Mouse (Mus musculus): ENCODE data around the gene Lctl.
"Not testable (repeated sequence)": the region's sequence is repeated elsewhere in the genome, so short reads cannot be mapped to it uniquely, and the experiment has no call there.

Lctl gene

DNA sequence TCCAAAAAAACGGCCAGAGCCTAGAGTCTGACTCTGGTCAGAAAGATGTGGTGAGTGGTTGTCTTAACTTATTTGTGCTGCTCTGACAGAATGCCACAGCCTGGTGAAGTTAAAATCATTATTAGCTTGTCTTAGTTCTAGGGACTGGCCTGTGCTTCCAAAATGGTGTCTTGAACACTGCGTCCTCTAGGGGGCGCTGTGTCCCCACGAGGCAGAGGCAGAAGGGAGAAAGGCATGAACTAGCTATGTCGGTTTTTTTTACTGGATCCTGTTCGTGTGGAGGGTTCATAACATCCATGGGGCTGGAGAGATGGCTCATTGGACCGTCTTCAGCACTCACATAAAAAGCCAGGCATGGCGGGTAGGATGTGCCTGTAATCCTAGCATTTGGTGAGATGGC is 3.0 kb downstream of the Lctl start:
- DNase-seq (ENCODE audit: low spot score in 2 of 2), result peak in 1 of 2 experiments; percentile 22

DNA sequence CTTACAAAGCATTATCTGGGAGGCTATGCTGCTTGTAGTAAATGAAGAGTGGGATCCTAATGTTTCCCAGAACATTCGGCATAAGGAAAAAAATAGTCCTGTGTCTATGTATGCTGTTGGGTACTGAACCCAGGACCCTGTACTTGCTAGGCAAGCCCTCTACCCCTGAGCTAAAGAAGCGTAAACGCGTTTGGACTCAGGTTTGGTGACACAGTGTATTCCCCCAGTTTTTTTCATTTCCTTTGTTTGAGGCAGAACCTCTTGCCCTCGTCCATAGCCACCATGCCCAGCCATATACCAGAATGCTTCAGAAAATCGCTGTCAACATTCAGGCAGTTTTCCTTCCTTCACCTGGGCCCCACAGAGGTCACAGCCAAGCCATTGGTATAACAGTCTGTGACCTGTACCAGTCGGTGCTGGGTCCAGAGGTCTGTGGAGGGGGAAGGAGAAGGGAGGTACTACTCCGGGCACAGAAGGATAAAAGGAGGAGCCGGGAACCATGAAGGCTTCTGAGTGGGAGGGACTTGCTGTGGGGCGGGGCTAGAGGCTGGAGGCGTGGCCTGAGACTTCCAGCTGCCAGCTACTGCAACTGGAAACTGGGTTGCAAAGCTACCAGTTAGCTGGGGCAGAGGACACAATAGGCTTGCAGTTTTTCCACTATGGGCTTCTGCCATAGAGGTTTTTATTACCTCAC is 3.8 kb downstream of the Lctl start:
- DNase-seq (ENCODE audit: low spot score in 2 of 2), result no peak

DNA sequence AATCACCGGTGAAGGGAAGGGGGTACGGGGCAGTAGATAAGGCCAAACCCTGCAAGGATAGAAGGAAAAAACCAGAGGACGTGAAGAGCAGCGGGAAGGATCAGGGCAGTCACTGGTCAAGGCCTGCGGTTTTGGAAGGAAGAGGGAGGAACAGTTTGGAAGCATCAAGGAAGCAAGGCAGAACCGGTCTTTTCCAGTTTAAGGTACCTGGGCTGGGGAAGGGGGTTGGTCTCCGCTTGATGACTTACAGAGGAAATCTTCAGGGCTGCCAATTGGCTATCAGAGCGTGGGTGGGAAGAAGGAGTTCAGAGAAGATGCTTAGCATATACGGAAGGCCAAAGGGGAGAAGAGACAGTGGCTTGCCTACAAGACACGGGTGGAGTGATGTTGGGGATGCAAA is 5.7 kb downstream of the Lctl start:
- no peak for DNase-seq (ENCODE audit: low spot score in 2 of 2)

DNA sequence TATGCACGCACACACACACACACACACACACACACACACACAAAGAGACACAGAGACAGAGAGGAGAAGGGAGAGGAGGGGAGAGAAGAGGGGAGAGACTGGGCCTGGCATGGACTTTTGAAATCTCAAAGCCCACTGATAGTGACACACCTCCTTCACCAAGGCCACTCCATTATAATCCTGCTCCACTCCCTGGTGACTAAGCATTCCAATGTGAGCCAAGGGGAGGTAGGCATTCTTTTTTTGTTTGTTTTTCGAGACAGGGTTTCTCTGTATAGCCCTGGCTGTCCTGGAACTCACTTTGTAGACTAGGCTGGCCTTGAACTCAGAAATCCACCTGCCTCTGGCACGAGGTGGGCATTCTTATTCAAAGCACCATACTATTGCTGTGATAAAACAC is 7.9 kb downstream of the Lctl start:
- not testable (repeated sequence) for DNase-seq (ENCODE audit: low spot score in 2 of 2)

DNA sequence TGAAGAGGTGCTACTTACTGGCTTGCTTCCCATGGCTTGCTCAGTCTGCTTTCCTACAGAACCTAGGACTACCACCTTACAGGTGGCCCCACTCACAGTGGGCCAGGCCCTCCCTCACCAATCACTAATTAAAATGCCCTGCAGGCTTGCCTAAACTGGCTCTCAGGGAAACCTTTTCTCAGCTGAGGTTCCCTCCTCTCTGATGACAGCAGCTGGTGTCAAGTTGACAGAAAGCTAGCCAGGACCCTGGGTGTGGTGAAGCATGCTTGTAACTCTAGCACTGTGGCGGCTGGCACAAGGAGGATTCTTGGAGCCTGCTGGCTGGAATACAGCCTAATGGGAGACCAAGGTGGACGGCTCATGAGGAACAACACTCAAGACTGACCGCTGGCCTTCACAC is 8.4 kb downstream of the Lctl start:
- no peak for DNase-seq (ENCODE audit: low spot score in 2 of 2)

DNA sequence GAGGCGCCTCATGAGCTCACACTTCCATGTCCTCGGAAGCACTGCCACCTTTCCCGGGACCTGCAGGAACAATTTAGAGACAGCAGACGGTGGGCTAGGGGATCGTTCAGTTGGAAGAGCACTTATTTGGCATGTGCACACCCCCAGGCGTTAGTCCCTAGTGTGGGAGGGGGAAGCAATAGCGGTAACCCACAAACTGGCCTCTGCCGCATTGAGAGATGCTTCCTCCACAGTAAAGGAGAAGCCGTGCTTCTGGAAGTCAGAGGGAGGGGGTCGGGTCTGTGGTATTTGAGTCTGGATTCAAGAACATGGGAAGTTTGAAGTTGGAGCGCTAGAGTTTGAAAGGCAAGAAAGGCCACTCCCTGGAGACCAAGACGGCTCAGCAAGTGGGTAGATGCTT is 9.2 kb downstream of the Lctl start:
- DNase-seq (ENCODE audit: low spot score in 2 of 2), result no peak

DNA sequence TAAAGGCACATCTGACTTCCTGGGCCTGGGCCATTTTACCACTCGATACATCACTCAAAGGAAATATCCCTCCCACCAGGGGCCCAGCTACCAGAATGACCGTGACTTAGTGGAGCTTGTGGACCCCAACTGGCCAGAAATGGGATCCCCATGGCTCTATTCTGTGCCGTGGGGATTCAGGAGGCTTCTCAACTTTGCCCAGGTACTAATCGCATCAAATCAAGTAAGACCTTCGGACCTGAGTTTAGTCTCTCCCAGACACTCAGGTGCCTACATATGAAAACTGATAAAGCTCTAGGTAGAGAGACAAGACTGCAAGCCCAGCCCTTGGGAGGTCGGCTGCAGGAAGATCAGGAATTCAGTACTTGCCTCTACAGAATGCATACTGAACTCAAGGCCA is 14.7 kb downstream of the Lctl start:
- DNase-seq (ENCODE audit: low spot score in 2 of 2), result no peak

DNA sequence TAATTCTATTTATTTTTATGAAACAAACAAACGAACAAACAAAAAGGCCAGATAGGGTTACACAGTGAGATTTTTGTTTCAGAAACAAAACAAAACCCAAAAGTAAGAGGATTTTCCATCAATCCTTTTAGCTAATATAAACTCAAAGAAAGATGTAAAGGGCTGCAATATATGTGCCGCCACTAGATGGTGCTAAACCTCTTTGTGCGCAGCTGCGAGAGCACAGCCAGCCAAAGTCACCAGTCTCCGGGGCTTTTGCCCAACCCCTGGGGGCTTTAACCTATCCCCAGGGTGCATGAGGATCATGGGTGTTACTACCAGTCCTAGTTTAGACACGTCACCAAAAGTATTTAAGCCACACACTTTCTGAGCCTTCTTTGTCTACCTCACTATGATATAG is 21.9 kb downstream of the Lctl start:
- peak in 1 of 2 experiments; percentile 63 for DNase-seq (ENCODE audit: low spot score in 2 of 2)

DNA sequence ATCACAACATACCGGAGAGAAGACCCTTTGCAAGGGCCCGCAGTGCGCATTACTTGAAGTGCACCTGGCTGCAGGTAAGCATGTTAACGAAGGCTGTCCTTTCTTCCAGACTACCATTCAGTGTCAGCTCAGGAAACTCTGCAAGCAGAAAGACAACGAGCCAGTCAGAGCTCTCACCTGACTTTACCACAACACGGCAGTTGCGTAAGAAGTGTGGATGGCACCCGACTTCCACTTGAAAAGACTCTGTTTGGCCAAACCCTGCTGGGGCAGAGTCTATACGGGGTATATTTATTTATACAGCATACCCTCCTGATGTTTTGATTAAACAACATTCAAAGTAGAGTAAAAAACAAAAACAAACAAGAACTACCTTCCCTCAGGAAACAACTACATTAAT is 22.9 kb downstream of the Lctl start:
- DNase-seq (ENCODE audit: low spot score in 2 of 2), result no peak

DNA sequence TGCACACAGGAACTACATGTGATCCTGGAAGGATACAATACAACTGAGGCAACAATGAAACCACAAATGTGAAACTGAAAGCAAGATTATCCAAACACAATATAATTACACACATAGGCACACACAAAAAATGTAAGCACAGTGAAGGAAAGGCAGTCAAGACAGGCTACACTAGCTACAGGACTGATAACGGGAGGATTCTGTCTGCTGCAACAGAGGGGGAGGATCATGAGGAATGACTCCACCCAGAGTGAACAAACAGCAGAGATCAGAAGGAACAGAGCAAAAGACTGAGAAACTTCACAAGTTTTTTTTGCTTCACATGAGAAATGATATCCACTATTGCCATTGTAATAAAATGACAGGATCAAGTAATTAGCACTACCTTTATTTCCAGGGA is 39.7 kb downstream of the Lctl start:
- DNase-seq (ENCODE audit: low spot score in 2 of 2), result no peak

DNA sequence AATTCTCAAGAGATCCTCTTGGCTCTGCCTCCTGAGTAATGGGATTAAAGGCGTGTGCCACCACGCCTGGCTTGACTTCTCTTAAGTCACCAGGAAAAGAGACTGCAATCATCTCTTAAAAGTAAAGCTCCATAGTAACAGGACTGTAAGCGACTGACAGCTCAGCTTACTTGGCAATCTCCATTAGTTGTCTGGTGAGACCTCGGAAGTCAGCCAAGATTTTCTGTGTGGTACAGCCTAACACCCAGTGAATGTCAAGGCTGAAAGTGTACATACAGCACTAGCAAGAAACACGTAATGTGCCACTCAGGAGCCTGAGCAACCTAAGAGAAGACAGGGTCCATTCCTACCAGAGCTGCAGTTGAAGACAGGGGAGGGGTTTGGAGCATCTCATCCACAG is 43.5 kb downstream of the Lctl start:
- no peak for DNase-seq (ENCODE audit: low spot score in 2 of 2)

DNA sequence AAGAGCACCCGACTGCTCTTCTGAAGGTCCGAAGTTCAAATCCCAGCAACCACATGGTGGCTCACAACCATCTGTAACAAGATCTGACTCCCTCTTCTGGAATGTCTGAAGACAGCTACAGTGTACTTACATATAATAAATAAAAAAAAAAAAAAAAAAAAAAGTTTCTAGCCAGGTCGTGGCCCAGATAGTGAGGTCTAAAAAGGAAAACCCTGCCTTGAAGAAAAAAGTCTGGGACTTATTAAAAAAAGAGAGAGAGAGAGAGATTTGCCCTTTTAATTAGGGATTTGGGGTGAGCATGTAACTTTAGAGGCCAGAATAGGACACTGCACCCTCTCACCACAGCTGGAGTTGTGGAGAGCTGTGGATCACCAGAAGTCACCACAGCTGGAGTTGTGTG is 53.0 kb downstream of the Lctl start:
- DNase-seq (ENCODE audit: low spot score in 2 of 2), result not testable (repeated sequence)

DNA sequence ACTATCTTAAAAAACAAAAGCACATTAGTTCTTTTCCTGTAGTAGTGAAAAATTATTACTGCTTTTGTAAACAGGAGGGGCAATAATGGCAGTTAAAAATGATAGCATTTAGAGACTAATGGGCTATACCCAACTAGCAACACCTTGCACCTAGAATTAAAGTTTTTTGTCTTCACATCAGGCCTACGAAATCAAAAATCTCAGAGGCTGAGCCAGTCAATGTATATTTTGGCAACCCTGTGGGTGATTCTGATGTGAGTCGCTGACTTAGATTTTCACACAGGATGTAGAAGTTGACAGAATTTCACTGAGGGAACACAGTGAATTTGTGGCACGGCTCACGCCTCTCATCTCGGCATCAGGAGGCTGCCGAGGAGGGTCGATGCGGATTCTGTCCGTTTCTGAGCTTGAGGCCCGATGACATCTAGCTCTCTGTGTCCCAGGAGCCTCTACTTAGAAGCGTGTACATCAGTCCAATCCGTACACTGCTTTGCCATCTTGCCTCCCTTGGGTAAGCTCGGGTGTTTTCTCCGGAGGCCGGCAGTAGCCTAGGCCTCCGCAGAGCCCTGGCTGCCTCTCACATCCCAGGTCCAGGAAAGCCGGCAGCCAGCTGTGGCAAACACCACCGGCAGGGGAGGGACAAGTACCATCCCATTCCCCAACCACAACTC is 55.3 kb downstream of the Lctl start:
- DNase-seq (ENCODE audit: low spot score in 2 of 2), result no peak

DNA sequence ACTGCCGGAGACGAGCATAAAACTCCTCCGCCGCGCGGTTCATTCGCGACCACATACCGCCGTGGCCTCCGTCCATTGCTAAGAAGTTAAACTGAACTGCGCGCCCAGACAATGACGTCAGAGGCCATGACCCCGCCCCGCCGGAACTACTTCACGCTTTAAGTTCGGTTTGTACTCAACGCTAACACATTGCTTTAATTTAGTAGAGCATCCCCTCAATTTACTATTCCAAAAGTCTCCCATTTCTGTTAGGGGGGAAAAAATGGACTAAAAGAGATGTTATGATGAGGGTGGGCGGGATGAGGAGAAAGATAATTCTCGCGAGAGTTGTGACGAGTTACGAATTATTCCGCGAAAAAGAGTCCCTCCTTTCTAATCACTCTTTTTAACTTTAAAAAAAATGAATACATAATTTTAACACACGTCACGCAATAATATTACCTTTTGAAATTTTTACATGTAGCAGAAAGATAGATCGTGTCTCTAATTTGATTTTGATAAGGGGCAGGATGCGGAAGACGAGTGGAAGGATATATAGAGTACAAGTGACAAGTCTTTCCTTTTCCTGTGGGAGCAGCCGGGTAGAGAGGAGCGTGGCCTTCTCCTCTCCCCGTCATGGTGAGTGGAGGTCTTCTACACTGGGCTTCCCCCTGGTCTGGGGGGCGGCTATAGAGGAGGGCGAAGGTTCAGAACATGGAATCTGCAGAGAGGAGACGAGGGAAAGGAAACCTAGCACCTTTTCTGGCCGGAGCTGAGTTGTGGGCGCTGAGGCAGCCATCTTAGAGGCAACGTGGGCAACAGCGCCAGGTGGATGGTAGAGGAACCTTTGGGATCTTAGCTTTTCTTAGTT is 56.1 kb downstream of the Lctl start, which contains the start of the genes Zwilch and Rpl4:
TSS of gene Zwilch (minus strand) at position 289 of the 850 bp plus-strand sequence.
TSS of gene Rpl4 (plus strand) at position 560 of the 850 bp plus-strand sequence.
- peak; percentile 59 to 86 for DNase-seq (ENCODE audit: low spot score in 2 of 2)

DNA sequence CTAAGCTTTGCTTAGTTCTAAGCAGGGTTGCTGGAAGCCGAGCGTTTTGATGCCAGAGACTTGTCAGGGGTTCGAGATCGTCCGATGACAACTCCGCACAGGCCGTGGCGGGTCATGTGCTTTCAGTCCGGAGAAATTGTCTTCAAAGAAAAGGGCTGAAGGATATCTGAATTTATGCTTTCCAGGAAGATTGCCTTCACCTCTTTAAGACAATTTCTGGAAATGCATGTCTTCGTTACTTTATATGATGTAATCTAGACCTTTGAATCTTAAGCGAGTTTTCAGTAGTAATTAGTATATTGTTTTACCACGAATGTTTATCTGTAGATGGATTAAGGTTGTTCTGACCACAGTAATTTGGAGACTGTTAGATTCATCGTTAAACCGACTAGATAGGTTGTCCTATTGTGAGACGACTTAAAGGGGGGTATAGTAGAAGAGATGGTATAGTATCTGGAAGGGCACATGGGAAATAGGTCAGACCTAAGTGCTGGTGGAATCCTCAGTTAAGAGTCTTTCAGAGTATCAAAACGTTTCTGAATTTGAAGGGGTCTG is 56.8 kb downstream of the Lctl start:
- DNase-seq (ENCODE audit: low spot score in 2 of 2), result no peak

DNA sequence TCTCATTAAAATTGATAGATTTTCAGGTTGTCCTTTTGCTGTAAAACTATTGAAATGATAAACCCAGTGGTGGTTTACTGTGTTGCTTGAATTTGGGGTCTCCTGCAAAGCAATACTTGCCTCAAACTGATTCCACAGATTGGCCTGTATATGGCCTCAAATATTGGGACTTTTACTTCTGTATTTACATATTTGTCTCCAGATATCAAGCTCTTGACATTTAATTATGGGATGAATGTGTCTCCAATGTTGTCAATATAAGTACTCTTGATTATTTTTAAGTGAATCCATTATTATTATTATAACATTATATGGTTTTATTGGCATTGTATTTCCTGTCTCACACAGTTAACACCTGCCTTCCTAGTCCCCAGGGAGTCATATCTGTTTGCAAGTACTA is 57.4 kb downstream of the Lctl start:
- no peak for DNase-seq (ENCODE audit: low spot score in 2 of 2)

DNA sequence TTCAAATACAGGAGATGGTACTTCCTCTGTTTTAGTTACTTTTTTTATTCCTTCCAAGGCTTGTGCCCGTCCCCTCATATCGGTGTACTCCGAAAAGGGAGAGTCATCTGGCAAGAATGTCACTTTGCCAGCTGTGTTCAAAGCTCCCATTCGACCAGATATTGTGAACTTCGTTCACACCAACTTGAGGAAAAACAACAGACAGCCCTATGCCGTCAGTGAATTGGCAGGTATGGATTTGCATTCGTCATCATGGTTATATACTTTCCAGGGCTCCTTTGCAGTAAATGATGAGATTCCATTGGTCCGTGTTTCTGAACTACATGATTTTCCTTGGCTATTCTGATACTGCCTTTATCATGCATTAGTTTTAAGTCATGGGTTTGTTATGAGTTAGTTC is 57.8 kb downstream of the Lctl start:
- DNase-seq (ENCODE audit: low spot score in 2 of 2), result no peak

DNA sequence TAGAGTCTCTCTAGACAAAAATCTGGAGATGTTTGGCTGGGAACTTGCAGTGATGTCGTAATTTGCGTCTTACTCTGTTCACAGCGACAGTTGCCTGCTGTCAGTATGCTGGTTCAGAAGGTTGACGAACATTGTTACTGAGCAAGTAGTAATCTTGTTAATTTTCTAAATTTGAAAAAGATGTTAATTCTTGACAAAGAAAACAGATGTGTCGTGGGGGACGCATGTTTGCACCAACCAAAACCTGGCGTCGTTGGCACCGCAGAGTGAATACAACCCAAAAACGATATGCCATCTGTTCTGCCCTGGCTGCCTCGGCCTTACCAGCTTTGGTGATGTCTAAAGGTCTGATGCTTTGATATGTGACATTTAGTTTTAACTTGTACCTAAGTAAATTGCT is 58.4 kb downstream of the Lctl start:
- DNase-seq (ENCODE audit: low spot score in 2 of 2), result no peak

DNA sequence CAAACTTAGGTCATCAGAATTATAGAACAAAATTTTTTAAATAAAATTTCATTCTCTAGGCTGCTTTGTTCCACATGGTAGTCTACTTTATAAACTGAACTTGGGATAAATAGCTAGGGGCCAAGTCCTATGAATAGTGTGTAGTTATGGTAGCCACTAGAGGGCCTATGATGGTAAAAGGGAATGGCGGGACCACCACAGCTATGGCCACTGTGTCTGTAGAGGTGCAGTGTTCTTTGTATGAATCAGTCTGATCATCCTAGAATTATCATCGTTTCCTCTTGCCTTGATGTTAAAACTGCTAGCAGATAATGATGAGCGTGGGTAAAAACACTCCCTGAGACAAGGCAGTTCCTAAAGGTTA is 61.6 kb downstream of the Lctl start:
- DNase-seq (ENCODE audit: low spot score in 2 of 2), result no peak

DNA sequence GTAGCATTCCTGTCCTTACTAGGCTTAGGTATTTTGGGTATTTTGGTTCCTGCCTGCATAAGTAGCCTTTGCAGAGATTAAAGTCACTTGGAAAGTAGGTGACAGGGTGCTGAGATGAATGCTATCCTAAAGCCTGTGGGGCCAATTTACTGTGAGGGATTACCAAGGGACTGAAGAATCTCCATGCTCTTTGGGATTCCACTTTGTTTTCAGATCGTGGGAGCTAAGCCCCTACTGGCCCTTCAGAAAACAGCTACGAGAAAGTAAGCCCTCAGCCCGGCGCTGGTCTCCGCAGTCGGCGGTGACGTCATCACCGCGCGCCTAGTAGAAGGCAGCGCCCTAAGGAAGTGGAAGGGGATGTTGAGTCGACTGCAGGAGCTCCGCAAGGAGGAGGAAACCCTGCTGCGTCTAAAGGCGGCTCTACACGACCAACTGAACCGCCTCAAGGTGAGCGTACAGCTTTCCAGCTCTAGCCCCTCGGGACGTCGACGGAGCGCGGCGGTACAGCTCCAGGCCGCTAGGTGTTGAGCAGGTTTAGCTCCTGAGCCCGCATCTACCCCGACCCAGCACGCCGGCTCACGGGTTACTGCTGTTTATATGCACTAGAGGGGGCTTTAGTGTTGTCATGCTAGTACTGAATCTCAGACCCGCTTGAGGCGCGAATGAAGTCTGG is 62.2 kb downstream of the Lctl start, which contains the start of gene Snapc5:
TSS of gene Snapc5 (plus strand) at position 301 of the 673 bp plus-strand sequence.
- peak; percentile 85 to 92 for DNase-seq (ENCODE audit: low spot score in 2 of 2)

DNA sequence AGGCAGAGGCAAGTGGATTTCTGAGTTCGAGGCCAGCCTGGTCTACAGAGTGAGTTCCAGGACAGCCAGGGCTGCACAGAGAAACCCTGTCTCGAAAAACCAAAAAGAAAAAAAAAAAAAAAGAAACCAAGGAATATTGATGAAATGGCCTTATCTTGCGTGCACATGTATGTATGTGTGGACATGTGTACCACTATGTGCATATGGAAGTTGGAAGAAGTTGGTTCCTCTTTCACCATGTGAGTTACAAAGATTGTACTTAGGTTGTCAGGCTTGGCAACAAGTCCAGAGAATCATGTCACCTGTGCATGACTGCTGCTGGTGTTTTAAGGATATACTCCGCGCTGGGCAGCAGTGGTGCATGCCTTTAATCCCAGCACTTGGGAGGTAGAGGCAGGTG is 66.3 kb downstream of the Lctl start:
- DNase-seq (ENCODE audit: low spot score in 2 of 2), result not testable (repeated sequence)

Measured in left cerebral cortex, adult 9 months (tissue).